Mouse (Mus musculus): ENCODE measurements around the gene Orc4. TPM values are rescaled to one million over a fixed set of nuclear protein-coding genes. Genes with fewer than 3 reads are reported as not detected.
"Not testable (repeated sequence)": the region's sequence is repeated elsewhere in the genome, so short reads cannot be mapped to it uniquely, and the experiment has no call there.

Gene Orc4
- polyA plus RNA-seq, 1 experiment from 2014 or later, result 54.6 TPM

DNA sequence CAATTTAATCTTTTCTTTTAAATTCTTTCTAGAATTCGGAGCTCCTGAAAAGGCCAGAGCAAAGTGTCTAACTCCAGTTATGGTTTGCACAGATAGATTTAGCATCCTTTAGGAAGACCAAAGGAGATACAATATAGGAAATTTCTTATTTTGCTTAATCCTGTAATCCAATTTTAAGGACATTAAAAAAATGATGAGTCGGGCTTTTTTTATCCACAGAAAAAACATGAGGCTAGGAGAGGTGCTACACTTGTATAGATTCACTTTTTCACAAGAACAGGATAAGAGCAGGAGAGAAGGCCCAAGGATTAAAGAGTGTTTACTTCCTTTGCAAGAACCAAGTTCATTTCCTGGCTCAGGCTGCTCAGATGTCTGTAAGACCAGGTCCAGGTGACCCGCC lies 54.9 kb downstream of the Orc4 start:
- TF ChIP-seq EP300 (optimal IDR thresholded peaks at IDR 0.05), result no peak
- no peak for TF ChIP-seq CTCF (IDR thresholded peaks at IDR 0.05; ENCODE audit: low read depth)
- DNase-seq (ENCODE audit: low spot score) (no peak), ATAC-seq (ENCODE audit: low FRiP score, low TSS enrichment) (no peak)
- H3K9me3 ChIP-seq (ENCODE audit: control insufficient read depth, low read length), result no peaks in the 10 kb centered on the region
- no peak overlapping the region for H3K4me2 ChIP-seq (replicated peaks; ENCODE audit: low read depth)
- no peak overlapping the region for H3K27ac ChIP-seq (replicated peaks)
- no peak overlapping the region for H3K9ac ChIP-seq (ENCODE audit: low read length)
- peaks cover 8% of the 10 kb centered on the region for H3K36me3 ChIP-seq (ENCODE audit: control insufficient read depth, insufficient read depth, low read length)
- H3K27me3 ChIP-seq (ENCODE audit: control insufficient read depth, insufficient read depth, low read length), result no peaks in the 10 kb centered on the region
- WGBS, result 95% methylated on average over 3 of the region's 3 CpGs
- H3K4me1 ChIP-seq (replicated peaks; ENCODE audit: control insufficient read depth, insufficient read depth), result no peaks in the 10 kb centered on the region
- no peak overlapping the region for H3K4me3 ChIP-seq (ENCODE audit: low read depth, low read length)

DNA sequence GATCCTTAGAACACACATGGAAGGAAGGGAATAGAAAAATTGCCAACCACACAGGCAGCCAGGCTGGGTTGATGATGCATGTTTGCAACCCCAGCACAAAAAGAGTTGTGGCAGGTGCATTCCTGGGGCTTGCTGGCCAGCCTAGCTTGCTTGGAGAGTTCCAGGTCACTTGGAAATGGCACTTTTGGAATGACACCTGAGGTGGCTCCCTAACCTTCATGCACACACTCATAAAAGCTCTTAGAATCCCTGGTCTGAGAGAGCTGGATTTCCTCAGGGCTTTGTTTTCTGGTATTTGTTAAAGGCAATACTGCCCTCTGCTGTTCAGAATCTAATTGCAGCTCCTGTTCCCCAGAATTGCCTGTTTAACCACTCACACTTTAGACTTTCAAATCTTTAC lies 64.1 kb downstream of the Orc4 start:
- ATAC-seq (ENCODE audit: low FRiP score, low TSS enrichment), result no peak; the same call in 1 of the 2 replicates

DNA sequence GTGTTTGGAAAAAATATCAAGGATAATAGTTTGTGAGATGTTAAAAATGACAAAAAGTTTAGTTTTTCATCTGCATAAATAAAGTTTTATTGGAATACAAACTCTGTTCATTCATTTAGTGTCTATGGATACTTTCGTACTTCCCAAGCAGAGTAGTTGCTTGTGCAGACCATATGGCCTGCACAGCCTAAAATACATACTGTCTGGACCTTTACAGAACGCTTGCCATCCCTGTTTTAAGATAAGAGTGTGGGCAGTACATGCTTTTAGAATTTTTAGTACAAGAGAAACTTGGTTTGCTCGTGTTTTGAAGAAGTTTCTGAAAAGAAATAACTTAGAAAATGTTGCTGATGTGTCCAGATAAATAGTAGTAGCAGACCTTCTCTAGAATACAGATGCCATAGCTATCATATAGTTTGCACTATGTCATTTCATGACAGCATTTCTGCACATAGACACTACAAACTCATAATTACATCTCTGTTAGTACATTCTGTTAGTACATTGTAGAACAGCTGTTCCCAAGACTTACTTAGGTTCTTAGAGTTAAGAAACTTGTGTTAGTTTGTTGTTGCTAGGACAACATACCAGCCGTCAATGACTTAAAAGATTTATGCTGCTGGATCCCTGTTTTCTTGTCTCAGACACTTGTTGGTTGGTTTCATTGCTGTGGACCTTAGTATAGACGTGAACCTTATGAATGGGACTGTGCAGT lies 81.7 kb downstream of the Orc4 start:
- Histone ChIP-seq H3K9me3 (ENCODE audit: control insufficient read depth, low read length) (no peaks in the 10 kb centered on the region), H3K27ac (replicated peaks) (no peak overlapping the region), H3K4me3 (ENCODE audit: low read depth, low read length) (no peak overlapping the region), H3K9ac (ENCODE audit: low read length) (no peak overlapping the region), H3K4me1 (replicated peaks; ENCODE audit: control insufficient read depth, insufficient read depth) (no peaks in the 10 kb centered on the region), H3K4me2 (replicated peaks; ENCODE audit: low read depth) (no peak overlapping the region), H3K27me3 (ENCODE audit: control insufficient read depth, insufficient read depth, low read length) (no peaks in the 10 kb centered on the region), H3K36me3 (ENCODE audit: control insufficient read depth, insufficient read depth, low read length) (peaks cover 2% of the 10 kb centered on the region; the same call in 1 of the 2 replicates)
- WGBS, result 78% methylated on average over 5 of the region's 5 CpGs
- DNase-seq (ENCODE audit: low spot score) (no peak), ATAC-seq (ENCODE audit: low FRiP score, low TSS enrichment) (no peak)
- TF ChIP-seq EP300 (optimal IDR thresholded peaks at IDR 0.05), result no peak
- TF ChIP-seq CTCF (IDR thresholded peaks at IDR 0.05; ENCODE audit: low read depth), result no peak

More for the DNA sequence above, 64.1 kb downstream of the Orc4 start:
- peak; percentile 45 for DNase-seq (ENCODE audit: low spot score)
- Histone ChIP-seq H3K9ac (ENCODE audit: low read length) (no peak overlapping the region), H3K4me2 (replicated peaks; ENCODE audit: low read depth) (no peak overlapping the region), H3K27ac (replicated peaks) (no peak overlapping the region), H3K36me3 (ENCODE audit: control insufficient read depth, insufficient read depth, low read length) (no peaks in the 10 kb centered on the region), H3K4me3 (ENCODE audit: low read depth, low read length) (no peak overlapping the region), H3K4me1 (replicated peaks; ENCODE audit: control insufficient read depth, insufficient read depth) (no peaks in the 10 kb centered on the region), H3K27me3 (ENCODE audit: control insufficient read depth, insufficient read depth, low read length) (no peaks in the 10 kb centered on the region), H3K9me3 (ENCODE audit: control insufficient read depth, low read length) (no peaks in the 10 kb centered on the region)
- TF ChIP-seq EP300 (optimal IDR thresholded peaks at IDR 0.05), result no peak
- TF ChIP-seq CTCF (IDR thresholded peaks at IDR 0.05; ENCODE audit: low read depth), result peak; percentile 87

DNA sequence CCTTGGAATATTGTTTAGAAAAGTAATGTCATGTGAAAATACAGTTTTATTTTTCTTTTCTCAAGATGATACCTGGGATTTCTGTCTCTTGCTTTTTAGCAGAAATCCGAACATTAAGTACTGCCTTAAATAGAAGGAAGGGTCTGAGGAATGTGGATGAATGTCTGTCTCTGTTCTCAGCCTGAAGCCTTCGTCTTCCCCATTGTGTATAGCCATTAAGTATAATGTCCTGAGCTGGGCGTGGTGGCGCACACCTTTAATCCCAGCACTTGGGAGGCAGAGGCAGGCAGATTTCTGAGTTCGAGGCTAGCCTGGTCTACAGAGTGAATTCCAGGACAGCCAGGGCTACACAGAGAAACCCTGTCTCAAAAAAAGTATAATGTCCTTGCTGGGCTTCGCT lies 84.5 kb downstream of the Orc4 start:
- not testable (repeated sequence) for H3K4me3 ChIP-seq (ENCODE audit: low read depth, low read length); H3K9me3 ChIP-seq (ENCODE audit: control insufficient read depth, low read length); H3K27me3 ChIP-seq (ENCODE audit: control insufficient read depth, insufficient read depth, low read length); ATAC-seq (ENCODE audit: low FRiP score, low TSS enrichment); H3K27ac ChIP-seq (replicated peaks); H3K4me1 ChIP-seq (replicated peaks; ENCODE audit: control insufficient read depth, insufficient read depth); DNase-seq (ENCODE audit: low spot score); H3K36me3 ChIP-seq (ENCODE audit: control insufficient read depth, insufficient read depth, low read length); H3K9ac ChIP-seq (ENCODE audit: low read length); H3K4me2 ChIP-seq (replicated peaks; ENCODE audit: low read depth)
- 95% methylated on average over 6 of the region's 6 CpGs for WGBS

Other genes starting within 250 kb of the Orc4 start
- gene Acvr2a, start 136.2 kb downstream of the Orc4 start, polyA plus RNA-seq (2015; fragmentation: Nextera tagmentation; extraction: Ambion mirVana), result 8.0 and 8.5 TPM in 2 replicates
- 7.3 and 8.2 TPM in 2 replicates for gene Mbd5, start 769 bp downstream of the Orc4 start, polyA plus RNA-seq (2015; fragmentation: Nextera tagmentation; extraction: Ambion mirVana)